15 mouse cellular contexts compared by ENCODE assay signal in genomic region chr10:83896160-83896559, GRCm38 (mm10).
DNase-seq lines count a peak whose midpoint lies in the region; ATAC-seq and TF ChIP-seq lines count a peak whose summit lies in the region.
"Had no signal": no experiment of that assay in that cellular context is flagged by ENCODE, and none has a peak within 500 bp of the region (broad histone marks: within the 10 kb centered on the region; RNA-seq: fewer than 3 reads in every experiment).

No protein-coding gene starts in this region.

- 76% methylated on average over 5 of the region's 5 CpGs for WGBS in lung, embryonic 14.5 days
- WGBS in embryonic facial prominence, embryonic 12.5 days = 62% methylated on average over 5 of the region's 5 CpGs
- WGBS in heart, embryonic 14.5 days = 29% methylated on average over 5 of the region's 5 CpGs
- WGBS in limb, embryonic 14.5 days = 60% methylated on average over 5 of the region's 5 CpGs

- H3K27me3 ChIP-seq in lung, embryonic 14.5 days (ENCODE audit: insufficient read depth, low read length) = no peaks in the 10 kb centered on the region
- no peaks in the 10 kb centered on the region for H3K27me3 ChIP-seq in embryonic facial prominence, embryonic 12.5 days
- H3K27me3 ChIP-seq in heart, embryonic 14.5 days (ENCODE audit: control insufficient read depth, insufficient read depth, low read length) = no peaks in the 10 kb centered on the region
- H3K27me3 ChIP-seq in limb, embryonic 14.5 days (ENCODE audit: control insufficient read depth, insufficient read depth, low read length) = no peaks in the 10 kb centered on the region
- H3K27me3 ChIP-seq: kidney, embryonic 15.5 days; liver, embryonic 12.5 days; neural tube, embryonic 12.5 days had no signal

- H3K36me3 ChIP-seq in lung, embryonic 14.5 days (ENCODE audit: insufficient read depth) = no peaks in the 10 kb centered on the region
- no peaks in the 10 kb centered on the region for H3K36me3 ChIP-seq in embryonic facial prominence, embryonic 12.5 days
- no peaks in the 10 kb centered on the region for H3K36me3 ChIP-seq in heart, embryonic 14.5 days (ENCODE audit: control insufficient read depth, insufficient read depth, low read length)
- no peaks in the 10 kb centered on the region for H3K36me3 ChIP-seq in limb, embryonic 14.5 days (ENCODE audit: control insufficient read depth, insufficient read depth, low read length)
- H3K36me3 ChIP-seq: G1E; kidney, embryonic 15.5 days; liver, embryonic 12.5 days; neural tube, embryonic 12.5 days had no signal

- TF ChIP-seq POLR2A in limb, embryonic 14.5 days (IDR thresholded peaks at IDR 0.05; ENCODE audit: borderline replicate concordance, extremely low read depth, insufficient read depth, insufficient read length) = no peak

- H3K4me3 ChIP-seq in lung, embryonic 14.5 days (ENCODE audit: low read depth, low read length) = no peak overlapping the region
- H3K4me3 ChIP-seq in embryonic facial prominence, embryonic 12.5 days = no peak overlapping the region
- H3K4me3 ChIP-seq in heart, embryonic 14.5 days (ENCODE audit: control insufficient read depth in 1 of 2, insufficient read depth in 1 of 2, low read depth in 1 of 2, low read length in 2 of 2) = no peak overlapping the region
- H3K4me3 ChIP-seq in limb, embryonic 14.5 days (replicated peaks; ENCODE audit: low read length) = no peak overlapping the region
- H3K4me3 ChIP-seq: kidney, embryonic 15.5 days; liver, embryonic 12.5 days; neural tube, embryonic 12.5 days had no signal

- ATAC-seq in lung, embryonic 14.5 days (ENCODE audit: insufficient read depth) = no peak
- ATAC-seq in embryonic facial prominence, embryonic 12.5 days (ENCODE audit: insufficient number of reproducible peaks, insufficient read depth, low FRiP score, low TSS enrichment) = no peak
- peak; percentile 37 for ATAC-seq in heart, embryonic 14.5 days (ENCODE audit: insufficient number of reproducible peaks, insufficient read depth, low FRiP score, low read depth)
- ATAC-seq in limb, embryonic 14.5 days (ENCODE audit: low FRiP score, low read depth) = no peak
- ATAC-seq in erythroblast, adult 5-6 weeks (replicated peaks; ENCODE audit: low FRiP score, poor library complexity, severe bottlenecking) = no peak
- ATAC-seq: CD4-positive, CD25-positive, alpha-beta regulatory T cell, adult 4 months; inflammation-experienced regulatory T-cells, adult 6 months; liver, embryonic 12.5 days had no signal

- no peak overlapping the region for H3K4me2 ChIP-seq in lung, embryonic 14.5 days
- no peak overlapping the region for H3K4me2 ChIP-seq in embryonic facial prominence, embryonic 12.5 days (replicated peaks)
- peak overlapping the region; percentile 29; the same call in 1 of the 2 replicates for H3K4me2 ChIP-seq in heart, embryonic 14.5 days (ENCODE audit: low read length)
- H3K4me2 ChIP-seq in limb, embryonic 14.5 days (replicated peaks; ENCODE audit: low read depth, low read length, severe bottlenecking) = no peak overlapping the region
- H3K4me2 ChIP-seq: kidney, embryonic 15.5 days; liver, embryonic 12.5 days; neural tube, embryonic 12.5 days had no signal

- no peaks in the 10 kb centered on the region for H3K9me3 ChIP-seq in lung, embryonic 14.5 days (ENCODE audit: low read depth, low read length)
- H3K9me3 ChIP-seq in embryonic facial prominence, embryonic 12.5 days = no peaks in the 10 kb centered on the region
- no peaks in the 10 kb centered on the region for H3K9me3 ChIP-seq in heart, embryonic 14.5 days (ENCODE audit: control insufficient read depth, low read length)
- H3K9me3 ChIP-seq in limb, embryonic 14.5 days (ENCODE audit: control insufficient read depth, low read length) = no peaks in the 10 kb centered on the region
- H3K9me3 ChIP-seq: kidney, embryonic 15.5 days; liver, embryonic 12.5 days; neural tube, embryonic 12.5 days had no signal

- peak overlapping the region; percentile 54 for H3K27ac ChIP-seq in lung, embryonic 14.5 days (ENCODE audit: low read depth)
- peak overlapping the region; percentile 54 for H3K27ac ChIP-seq in embryonic facial prominence, embryonic 12.5 days
- peak overlapping the region; percentile 94 to 98 for H3K27ac ChIP-seq in heart, embryonic 14.5 days (replicated peaks in 1 of 2; ENCODE audit: control insufficient read depth in 1 of 2, insufficient read depth in 1 of 2, low read depth in 2 of 2, low read length in 2 of 2)
- H3K27ac ChIP-seq in limb, embryonic 14.5 days (replicated peaks; ENCODE audit: low read depth, low read length) = 0 out of 2 replicates have a peak overlapping the region, but pooled peaks have one; percentile 58
- H3K27ac ChIP-seq: kidney, embryonic 15.5 days; liver, embryonic 12.5 days; neural tube, embryonic 12.5 days had no signal

- peaks cover 4% of the 10 kb centered on the region for H3K4me1 ChIP-seq in lung, embryonic 14.5 days (ENCODE audit: insufficient read depth)
- H3K4me1 ChIP-seq in embryonic facial prominence, embryonic 12.5 days = peaks cover 18% of the 10 kb centered on the region
- H3K4me1 ChIP-seq in heart, embryonic 14.5 days (ENCODE audit: control insufficient read depth in 2 of 2, insufficient read depth in 2 of 2, low read length in 2 of 2) = peaks cover 28 to 41% of the 10 kb centered on the region in 2 experiments
- peaks cover 24% of the 10 kb centered on the region for H3K4me1 ChIP-seq in limb, embryonic 14.5 days (ENCODE audit: control insufficient read depth, insufficient read depth, low read length)
- H3K4me1 ChIP-seq: liver, embryonic 12.5 days; neural tube, embryonic 12.5 days had no signal

- no peak overlapping the region for H3K9ac ChIP-seq in lung, embryonic 14.5 days
- no peak overlapping the region for H3K9ac ChIP-seq in embryonic facial prominence, embryonic 12.5 days
- 0 out of 2 replicates have a peak overlapping the region, but pooled peaks have one; percentile 3 for H3K9ac ChIP-seq in heart, embryonic 14.5 days (ENCODE audit: low read length)
- H3K9ac ChIP-seq in limb, embryonic 14.5 days (ENCODE audit: low read depth, low read length, severe bottlenecking) = no peak overlapping the region
- H3K9ac ChIP-seq: kidney, embryonic 15.5 days; liver, embryonic 12.5 days; neural tube, embryonic 12.5 days had no signal

- no peak for TF ChIP-seq CTCF in lung, embryonic 14.5 days (IDR thresholded peaks at IDR 0.05; ENCODE audit: low read depth)

- no peak for DNase-seq in lung, embryonic 14.5 days
- no peak for DNase-seq in lung, adult 18-20 months
- no peak for DNase-seq in limb, embryonic 14.5 days (ENCODE audit: low spot score)
- no peak for DNase-seq in cerebellum, adult 11 months
- DNase-seq: right cerebral cortex, postnatal 14 days; thymus, postnatal 14 days had no signal
